Mouse (Mus musculus) large intestine, adult 2 months (tissue): ENCODE measurements around the gene Vmn1r188. TPM values are rescaled to one million over a fixed set of nuclear protein-coding genes. Genes with fewer than 3 reads are reported as not detected.
"Not testable (repeated sequence)": the region's sequence is repeated elsewhere in the genome, so short reads cannot be mapped to it uniquely, and the experiment has no call there.

Source experiments
- DNase-seq: peaks from one replicate; pipeline ENCODE4 v3.0.0-alpha.2; 2012; ENCODE audit warnings: low read depth, low spot score
- WGBS: fragments of 180-500 bp; shearing (Covaris S2); methylation state at CpG from one replicate; pipeline ENCODE4 v1.1.7; 2018; 5-methylcytosine and 5-hydroxymethylcytosine counted together
- polyA plus RNA-seq: library from polyadenylated mRNA; depleted of rRNA; stranded (reverse); fragments of >200 nt; gene quantifications from 2 replicates; pipeline ENCODE4 v1.2.3, GENCODE M21; 2012; rRNA removed

Vmn1r188 gene
- polyA plus RNA-seq: not detected in 2 replicates

DNA sequence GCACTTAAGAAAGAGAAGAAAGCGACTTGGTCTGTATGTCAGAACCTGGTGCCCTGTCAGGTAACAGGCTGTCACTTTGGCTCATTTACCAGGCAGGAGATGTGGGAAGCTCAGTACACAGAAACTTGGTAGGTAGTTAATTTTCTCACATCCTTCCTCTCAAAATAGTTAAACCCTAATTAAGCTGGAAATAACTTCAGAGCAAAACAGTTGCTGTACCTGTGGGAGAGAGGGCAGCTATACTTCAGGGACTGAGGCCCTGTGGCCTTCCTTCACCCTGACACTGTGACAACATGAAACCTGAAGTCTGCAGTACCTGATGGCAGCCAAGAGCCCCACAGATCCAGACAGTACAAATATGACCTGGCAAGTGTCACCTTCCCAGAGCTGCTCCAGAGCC, at the start of gene Vmn1r188:
Gene Vmn1r188, plus strand, starts transcription at position 301 of the 400 bp plus-strand sequence.
- WGBS: 82% methylated on average over 1 of the region's 1 CpGs
- not testable (repeated sequence) for DNase-seq

GRCm38 (mm10) chr13:22034443-22035266, 49.6 kb upstream of the Vmn1r188 start:
- DNase-seq: no peak
- WGBS: 2% methylated on average over 14 of the region's 14 CpGs

GRCm38 (mm10) chr13:22035267-22036148, 48.7 kb upstream of the Vmn1r188 start, which contains the start of the genes Hist1h2ah and Hist1h2bk:
TSS of gene Hist1h2ah (minus strand) at chr13:22035568.
TSS of gene Hist1h2bk (plus strand) at chr13:22035870.
- under 1% methylated on average over 26 of the region's 69 CpGs for WGBS
- peak; percentile 94 for DNase-seq

DNA sequence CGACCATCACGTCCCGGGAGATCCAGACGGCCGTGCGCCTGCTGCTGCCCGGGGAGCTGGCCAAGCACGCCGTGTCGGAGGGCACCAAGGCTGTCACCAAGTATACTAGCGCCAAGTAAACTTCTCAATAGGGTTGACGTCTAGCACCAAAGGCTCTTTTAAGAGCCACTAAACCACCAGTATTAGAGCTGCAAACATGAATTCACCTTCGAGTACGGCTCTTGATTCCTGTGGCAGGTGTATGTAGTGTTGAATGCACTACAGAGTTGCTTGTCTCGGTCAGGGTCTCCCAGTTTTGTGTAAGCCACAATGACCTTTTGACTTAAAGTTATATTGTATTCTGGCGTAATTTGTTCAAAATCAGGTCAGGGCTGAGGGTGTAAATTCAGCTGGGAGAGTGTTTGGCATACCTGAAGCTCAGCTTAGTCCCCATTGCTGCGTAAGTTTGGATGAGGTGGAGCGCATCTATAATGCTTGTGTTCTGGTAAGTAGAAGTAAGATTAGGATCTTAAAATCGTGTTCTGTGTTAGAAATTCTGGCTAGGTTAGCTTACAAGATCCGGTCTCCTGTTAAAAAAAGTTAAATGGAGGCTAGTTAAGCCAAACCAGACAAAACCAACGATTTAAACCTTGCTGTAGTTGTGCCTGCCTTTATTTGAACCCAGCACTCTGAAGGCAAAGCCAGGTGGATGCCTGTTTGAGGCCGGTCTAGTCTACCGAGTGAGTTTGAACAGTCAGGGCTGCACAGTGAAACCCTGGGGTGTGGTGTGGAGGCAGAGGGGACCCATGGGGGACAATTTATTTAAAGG, 47.9 kb upstream of the Vmn1r188 start:
- WGBS: 4% methylated on average over 23 of the region's 23 CpGs

DNA sequence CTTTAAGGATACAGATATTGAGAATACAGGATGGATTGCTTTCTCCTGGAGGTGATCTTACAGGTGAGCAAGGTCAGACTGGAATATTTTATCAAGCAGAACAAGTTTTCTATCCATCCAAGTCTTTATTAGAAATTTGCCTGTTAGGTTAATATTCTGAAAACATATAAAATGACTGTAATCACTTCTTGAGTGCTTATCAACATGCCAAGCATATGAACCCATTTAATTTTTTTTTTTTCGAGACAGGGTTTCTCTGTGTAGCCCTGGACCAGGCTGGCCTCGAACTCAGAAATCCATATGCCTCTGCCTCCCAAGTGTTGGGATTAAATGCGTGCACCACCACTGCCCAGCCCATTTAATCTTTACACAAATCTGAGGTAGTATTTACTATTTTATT, 47.3 kb upstream of the Vmn1r188 start:
- WGBS: 60% methylated on average over 3 of the region's 3 CpGs

More for the DNA sequence above, 47.9 kb upstream of the Vmn1r188 start:
- DNase-seq: no peak

DNA sequence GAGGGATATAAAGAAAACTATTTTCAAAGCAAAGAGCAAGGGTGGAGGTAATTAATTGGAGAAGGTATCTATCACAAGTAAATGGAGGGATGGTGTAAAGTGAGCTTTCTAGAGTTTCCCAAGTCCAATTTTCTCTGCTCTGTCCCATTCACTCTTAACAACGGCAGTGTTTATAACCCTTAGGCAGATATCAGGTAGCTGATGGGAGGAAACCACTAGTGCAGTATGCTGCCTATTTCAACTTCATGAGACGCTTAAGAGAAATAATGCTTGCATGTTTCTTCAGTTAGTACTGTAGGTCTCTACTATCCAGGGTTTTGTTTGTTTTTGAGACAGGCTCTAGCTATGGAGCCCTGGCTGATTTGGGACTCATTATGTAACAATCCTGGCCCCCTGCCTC, 46.8 kb upstream of the Vmn1r188 start:
- 71% methylated on average over 2 of the region's 2 CpGs for WGBS
- DNase-seq: no peak

More for the DNA sequence above, 47.3 kb upstream of the Vmn1r188 start:
- no peak for DNase-seq

GRCm38 (mm10) chr13:22039364-22039763, 44.9 kb upstream of the Vmn1r188 start:
- DNase-seq: no peak
- 66% methylated on average over 5 of the region's 5 CpGs for WGBS

GRCm38 (mm10) chr13:22039951-22040463, 44.2 kb upstream of the Vmn1r188 start:
- DNase-seq: no peak
- WGBS: 6% methylated on average over 2 of the region's 2 CpGs

DNA sequence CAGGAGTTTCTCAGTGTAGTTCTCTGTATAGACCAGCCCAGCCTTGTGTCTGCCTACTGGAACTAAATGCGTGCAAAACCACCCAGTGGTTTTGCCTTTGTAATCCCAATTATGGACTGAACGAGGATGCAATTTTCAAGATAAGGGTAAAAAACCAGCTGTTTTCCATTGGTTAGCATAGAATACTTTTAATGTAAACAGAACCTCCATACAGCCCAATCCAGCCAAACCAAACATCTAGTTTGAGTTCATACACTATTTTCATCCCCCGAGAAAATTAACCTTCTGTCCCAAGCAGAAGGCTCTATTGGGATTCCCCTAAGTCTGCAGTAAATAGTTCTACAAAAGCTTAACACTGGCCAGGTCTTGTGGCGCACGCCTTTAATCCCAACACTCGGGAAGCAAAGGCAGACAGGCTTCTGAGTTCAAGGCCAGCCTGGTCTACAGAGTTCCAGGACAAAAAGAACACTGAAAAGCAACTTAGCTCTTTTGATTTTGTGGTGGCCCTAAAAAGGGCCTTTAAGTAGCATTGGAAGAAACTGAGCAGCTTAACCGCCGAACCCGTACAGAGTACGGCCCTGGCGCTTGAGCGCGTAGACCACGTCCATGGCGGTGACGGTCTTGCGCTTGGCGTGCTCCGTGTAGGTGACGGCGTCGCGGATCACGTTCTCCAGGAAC, 43.6 kb upstream of the Vmn1r188 start:
- no peak for DNase-seq
- WGBS: under 1% methylated on average over 23 of the region's 24 CpGs

DNA sequence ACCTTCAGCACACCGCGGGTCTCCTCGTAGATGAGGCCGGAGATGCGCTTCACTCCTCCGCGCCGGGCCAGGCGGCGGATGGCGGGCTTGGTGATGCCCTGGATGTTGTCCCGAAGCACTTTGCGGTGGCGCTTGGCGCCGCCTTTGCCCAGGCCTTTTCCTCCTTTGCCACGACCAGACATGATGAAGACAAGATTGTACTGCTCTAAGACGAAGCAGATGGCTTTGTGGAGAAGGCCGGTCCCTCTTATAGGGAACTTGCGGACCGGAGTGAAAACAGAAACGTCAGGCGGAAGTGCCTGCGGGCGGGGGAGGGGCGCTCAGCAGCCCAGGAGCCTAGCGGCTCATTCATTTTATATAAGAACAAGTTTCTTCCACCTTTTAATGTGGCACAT, 43.1 kb upstream of the Vmn1r188 start, which contains the start of gene Hist1h4i:
Gene Hist1h4i, minus strand, starts transcription at position 221 of the 395 bp plus-strand sequence.
- WGBS: under 1% methylated on average over 16 of the region's 27 CpGs
- DNase-seq: not testable (repeated sequence)

- no peak for DNase-seq
- WGBS: 4% methylated on average over 13 of the region's 13 CpGs
These were observed 42.3 kb upstream of the Vmn1r188 start for GRCm38 (mm10) chr13:22041651-22042567.

DNA sequence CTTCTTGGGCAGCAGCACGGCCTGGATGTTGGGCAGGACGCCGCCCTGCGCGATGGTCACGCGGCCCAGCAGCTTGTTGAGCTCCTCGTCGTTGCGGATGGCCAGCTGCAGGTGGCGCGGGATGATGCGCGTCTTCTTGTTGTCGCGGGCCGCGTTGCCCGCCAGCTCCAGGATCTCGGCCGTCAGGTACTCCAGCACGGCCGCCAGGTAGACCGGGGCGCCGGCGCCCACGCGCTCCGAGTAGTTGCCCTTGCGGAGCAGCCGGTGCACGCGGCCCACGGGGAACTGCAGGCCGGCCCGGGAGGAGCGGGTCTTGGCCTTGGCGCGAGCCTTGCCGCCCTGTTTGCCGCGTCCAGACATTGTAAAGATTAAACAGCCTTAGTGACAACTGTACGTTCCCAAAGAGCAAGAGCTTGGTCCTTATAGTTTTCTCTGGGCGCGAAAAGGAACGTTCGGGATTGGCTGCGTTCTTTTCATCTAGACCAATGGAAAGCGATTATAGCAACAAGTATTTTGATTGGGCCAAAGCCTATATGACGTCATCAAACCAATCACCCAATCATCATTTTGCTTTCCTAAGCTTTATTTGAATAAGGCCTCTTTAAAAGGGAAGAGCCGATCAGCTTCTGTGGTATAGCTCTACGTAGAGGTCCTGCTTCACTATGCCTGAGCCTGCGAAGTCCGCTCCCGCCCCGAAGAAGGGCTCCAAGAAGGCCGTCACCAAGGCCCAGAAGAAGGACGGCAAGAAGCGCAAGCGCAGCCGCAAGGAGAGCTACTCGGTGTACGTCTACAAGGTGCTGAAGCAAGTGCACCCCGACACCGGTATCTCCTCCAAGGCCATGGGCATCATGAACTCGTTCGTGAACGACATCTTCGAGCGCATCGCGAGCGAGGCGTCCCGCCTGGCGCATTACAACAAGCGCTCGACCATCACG, 41.4 kb upstream of the Vmn1r188 start, which contains the start of the genes Hist1h2ag and Hist1h2bj:
Gene Hist1h2ag, minus strand, starts transcription at position 377 of the 935 bp plus-strand sequence.
Gene Hist1h2bj, plus strand, starts transcription at position 647 of the 935 bp plus-strand sequence.
- not testable (repeated sequence) for DNase-seq
- under 1% methylated on average over 52 of the region's 80 CpGs for WGBS

DNA sequence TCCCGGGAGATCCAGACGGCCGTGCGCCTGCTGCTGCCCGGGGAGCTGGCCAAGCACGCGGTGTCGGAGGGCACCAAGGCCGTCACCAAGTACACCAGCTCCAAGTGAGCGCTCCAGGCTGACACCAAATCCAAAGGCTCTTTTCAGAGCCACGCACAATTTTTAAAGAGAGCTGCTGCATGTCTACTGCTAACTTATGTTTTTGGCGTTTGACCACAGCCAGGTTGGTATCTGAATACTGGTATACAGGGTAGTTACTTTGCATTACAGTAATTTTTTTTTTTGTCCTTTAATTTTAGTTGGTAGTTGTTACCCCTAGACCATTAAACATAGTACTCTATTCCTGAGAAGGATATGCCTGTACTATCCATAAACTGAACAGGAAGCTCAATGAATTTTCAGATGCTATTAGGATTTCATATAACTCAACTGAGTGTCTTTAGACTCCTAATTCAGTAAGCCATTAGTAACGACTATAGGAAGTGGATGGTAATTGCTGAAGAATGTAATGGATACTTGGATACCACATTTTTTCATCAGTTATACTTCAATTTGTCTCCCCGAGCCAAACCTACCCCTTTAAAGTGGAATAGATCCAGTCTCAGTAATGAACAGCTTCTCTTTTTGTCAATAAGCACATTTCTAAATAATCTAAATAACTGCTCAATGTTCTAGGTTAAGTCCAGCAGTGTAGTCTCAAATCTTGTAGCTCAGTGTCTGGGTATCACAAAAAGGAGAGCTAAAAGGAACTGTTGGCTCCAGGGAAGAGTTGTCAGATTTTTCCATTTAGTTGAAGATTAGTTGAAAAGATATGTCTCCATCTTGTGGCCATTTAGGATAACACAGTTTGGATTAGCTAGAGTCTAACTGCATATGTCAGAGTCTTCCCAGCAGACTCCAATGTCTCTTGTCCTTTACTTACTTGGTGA, 40.5 kb upstream of the Vmn1r188 start:
- WGBS: 1% methylated on average over 14 of the region's 14 CpGs
- no peak for DNase-seq

DNA sequence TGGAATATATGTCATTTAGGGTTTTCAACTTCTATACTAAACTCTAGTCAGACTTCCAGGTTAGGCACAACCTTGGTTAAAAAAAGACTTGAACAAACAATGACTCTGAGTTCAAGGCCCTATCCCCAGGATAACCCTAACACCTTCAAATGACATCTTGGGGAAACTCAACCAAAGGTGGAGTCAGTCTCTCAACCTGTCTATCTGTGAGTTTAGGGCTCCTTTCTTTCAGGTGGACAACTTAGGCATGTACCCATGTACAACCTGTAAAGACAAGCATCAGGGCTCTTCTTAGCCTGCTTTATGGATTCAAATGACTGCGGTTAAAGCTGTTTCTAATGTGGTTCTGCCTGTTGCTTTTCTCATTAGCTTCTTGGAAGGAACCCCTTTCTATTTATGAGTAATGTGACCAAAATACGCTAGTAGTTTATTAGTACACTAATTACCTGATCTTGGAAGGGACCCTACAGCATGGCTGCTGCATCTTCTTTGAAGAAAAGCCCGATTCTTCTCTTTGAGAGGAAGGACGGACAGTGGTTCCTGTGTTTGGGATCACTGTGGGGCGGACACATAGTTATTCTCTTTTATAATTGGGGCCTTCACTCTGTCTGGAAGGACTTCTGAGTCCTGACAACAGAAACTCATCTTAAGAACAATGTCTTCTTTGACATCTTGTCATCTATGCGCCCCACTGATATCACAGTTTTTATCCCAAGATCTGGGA, 39.6 kb upstream of the Vmn1r188 start:
- 88% methylated on average over 6 of the region's 6 CpGs for WGBS
- no peak for DNase-seq

DNA sequence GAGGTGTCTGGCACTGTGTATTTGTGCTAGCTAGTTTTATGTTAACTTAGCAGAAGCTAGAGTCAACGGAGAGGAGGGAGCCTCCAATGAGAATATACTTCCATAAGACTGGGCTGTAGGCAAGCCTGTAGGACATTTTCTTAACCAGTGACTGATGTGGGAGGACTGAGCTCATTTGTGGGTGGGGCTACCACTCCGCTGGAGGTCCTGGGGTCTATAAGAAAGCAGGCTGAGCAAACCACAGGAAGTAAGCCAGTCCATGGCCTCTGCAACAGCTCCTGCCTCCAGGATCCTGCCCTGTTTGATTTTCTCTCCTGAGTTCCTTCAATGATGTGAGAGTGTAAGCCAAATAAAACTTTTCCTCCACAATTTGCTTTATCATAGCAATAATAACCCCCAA, 38.9 kb upstream of the Vmn1r188 start:
- DNase-seq: no peak
- 61% methylated on average over 2 of the region's 2 CpGs for WGBS
